Mouse (Mus musculus): ENCODE results near the gene Phactr3. TPM values are rescaled to one million over a fixed set of nuclear protein-coding genes. Genes with fewer than 3 reads are reported as not detected.

Gene Phactr3
- total and polyA plus RNA-seq, 3 experiments = 0.39 to 1.3 (median 0.64) TPM

GRCm38 (mm10) chr2:178240886-178241285 is 122.1 kb downstream of the Phactr3 start:
- WGBS = 74% methylated on average over 8 of the region's 8 CpGs
- TF ChIP-seq EP300 (IDR thresholded peaks at IDR 0.05; ENCODE audit: insufficient read depth, low read depth, low read length) (no peak), POLR2A (IDR thresholded peaks at IDR 0.05; ENCODE audit: insufficient read depth, low read depth, low read length) (no peak), CTCF (IDR thresholded peaks at IDR 0.05) (no peak)
- no peak overlapping the region for H3K4me3 ChIP-seq
- H3K79me2 ChIP-seq (replicated peaks; ENCODE audit: control insufficient read depth, insufficient read depth, low read length) = no peaks in the 10 kb centered on the region
- no peak for DNase-seq
- H3K9ac ChIP-seq (ENCODE audit: low read depth, low read length) = no peak overlapping the region
- no peaks in the 10 kb centered on the region for H3K27me3 ChIP-seq (ENCODE audit: control insufficient read depth, insufficient read depth, low read length)
- no peaks in the 10 kb centered on the region for H3K4me1 ChIP-seq (ENCODE audit: control insufficient read depth, insufficient read depth, low read length)
- no peaks in the 10 kb centered on the region for H3K36me3 ChIP-seq (ENCODE audit: control insufficient read depth, insufficient read depth, low read length)
- no peak overlapping the region for H3K27ac ChIP-seq
- intact Hi-C loops (cut with DNase I) = no loop called here

GRCm38 (mm10) chr2:178241374-178241773 is 122.6 kb downstream of the Phactr3 start:
- no peak for TF ChIP-seq EP300 (IDR thresholded peaks at IDR 0.05; ENCODE audit: insufficient read depth, low read depth, low read length)
- Histone ChIP-seq H3K27me3 (ENCODE audit: control insufficient read depth, insufficient read depth, low read length) (no peaks in the 10 kb centered on the region), H3K9ac (ENCODE audit: low read depth, low read length) (no peak overlapping the region), H3K79me2 (replicated peaks; ENCODE audit: control insufficient read depth, insufficient read depth, low read length) (no peaks in the 10 kb centered on the region), H3K4me3 (no peak overlapping the region), H3K36me3 (ENCODE audit: control insufficient read depth, insufficient read depth, low read length) (no peaks in the 10 kb centered on the region), H3K4me1 (ENCODE audit: control insufficient read depth, insufficient read depth, low read length) (no peaks in the 10 kb centered on the region), H3K27ac (no peak overlapping the region)
- intact Hi-C loops (cut with DNase I) = no loop called here
- 64% methylated on average over 3 of the region's 3 CpGs for WGBS
- no peak for DNase-seq

GRCm38 (mm10) chr2:178242996-178243395 is 124.2 kb downstream of the Phactr3 start:
- TF ChIP-seq EP300 (IDR thresholded peaks at IDR 0.05; ENCODE audit: insufficient read depth, low read depth, low read length) (no peak), POLR2A (IDR thresholded peaks at IDR 0.05; ENCODE audit: insufficient read depth, low read depth, low read length) (no peak), CTCF (IDR thresholded peaks at IDR 0.05) (no peak)
- H3K36me3 ChIP-seq (ENCODE audit: control insufficient read depth, insufficient read depth, low read length) = no peaks in the 10 kb centered on the region
- H3K4me3 ChIP-seq = no peak overlapping the region
- no peaks in the 10 kb centered on the region for H3K79me2 ChIP-seq (replicated peaks; ENCODE audit: control insufficient read depth, insufficient read depth, low read length)
- intact Hi-C loops (cut with DNase I) = no loop called here
- H3K27me3 ChIP-seq (ENCODE audit: control insufficient read depth, insufficient read depth, low read length) = no peaks in the 10 kb centered on the region
- WGBS = 42% methylated on average over 3 of the region's 3 CpGs
- no peaks in the 10 kb centered on the region for H3K4me1 ChIP-seq (ENCODE audit: control insufficient read depth, insufficient read depth, low read length)
- H3K27ac ChIP-seq = no peak overlapping the region
- no peak for DNase-seq
- H3K9ac ChIP-seq (ENCODE audit: low read depth, low read length) = no peak overlapping the region

GRCm38 (mm10) chr2:178244866-178245265 is 126.1 kb downstream of the Phactr3 start:
- Histone ChIP-seq H3K27me3 (ENCODE audit: control insufficient read depth, insufficient read depth, low read length) (no peaks in the 10 kb centered on the region), H3K4me1 (ENCODE audit: control insufficient read depth, insufficient read depth, low read length) (no peaks in the 10 kb centered on the region), H3K36me3 (ENCODE audit: control insufficient read depth, insufficient read depth, low read length) (no peaks in the 10 kb centered on the region), H3K4me3 (no peak overlapping the region), H3K79me2 (replicated peaks; ENCODE audit: control insufficient read depth, insufficient read depth, low read length) (no peaks in the 10 kb centered on the region), H3K27ac (no peak overlapping the region), H3K9ac (ENCODE audit: low read depth, low read length) (no peak overlapping the region)
- DNase-seq = no peak
- intact Hi-C loops (cut with DNase I) = no loop called here
- 86% methylated on average over 1 of the region's 1 CpGs for WGBS
- TF ChIP-seq POLR2A (IDR thresholded peaks at IDR 0.05; ENCODE audit: insufficient read depth, low read depth, low read length) (no peak), CTCF (IDR thresholded peaks at IDR 0.05) (no peak), EP300 (IDR thresholded peaks at IDR 0.05; ENCODE audit: insufficient read depth, low read depth, low read length) (no peak)

GRCm38 (mm10) chr2:178245841-178246240 is 127.1 kb downstream of the Phactr3 start:
- WGBS = 80% methylated on average over 5 of the region's 5 CpGs
- intact Hi-C loops (cut with DNase I) = no loop called here

GRCm38 (mm10) chr2:178246767-178247166 is 128.0 kb downstream of the Phactr3 start:
- peak in 1 of 2 experiments; percentile 5 for DNase-seq
- intact Hi-C loops (cut with DNase I) = no loop called here
- Histone ChIP-seq H3K79me2 (replicated peaks; ENCODE audit: control insufficient read depth, insufficient read depth, low read length) (no peaks in the 10 kb centered on the region), H3K4me1 (ENCODE audit: control insufficient read depth, insufficient read depth, low read length) (no peaks in the 10 kb centered on the region), H3K4me3 (no peak overlapping the region), H3K9ac (ENCODE audit: low read depth, low read length) (no peak overlapping the region), H3K36me3 (ENCODE audit: control insufficient read depth, insufficient read depth, low read length) (no peaks in the 10 kb centered on the region), H3K27me3 (ENCODE audit: control insufficient read depth, insufficient read depth, low read length) (no peaks in the 10 kb centered on the region), H3K27ac (no peak overlapping the region)
- 48% methylated on average over 4 of the region's 4 CpGs for WGBS
- peak; percentile 54 for TF ChIP-seq CTCF (IDR thresholded peaks at IDR 0.05)
- TF ChIP-seq EP300 (IDR thresholded peaks at IDR 0.05; ENCODE audit: insufficient read depth, low read depth, low read length) = no peak

More at GRCm38 (mm10) chr2:178245841-178246240, 127.1 kb downstream of the Phactr3 start:
- Histone ChIP-seq H3K27ac (no peak overlapping the region), H3K79me2 (replicated peaks; ENCODE audit: control insufficient read depth, insufficient read depth, low read length) (no peaks in the 10 kb centered on the region), H3K9ac (ENCODE audit: low read depth, low read length) (no peak overlapping the region), H3K36me3 (ENCODE audit: control insufficient read depth, insufficient read depth, low read length) (no peaks in the 10 kb centered on the region), H3K27me3 (ENCODE audit: control insufficient read depth, insufficient read depth, low read length) (no peaks in the 10 kb centered on the region), H3K4me1 (ENCODE audit: control insufficient read depth, insufficient read depth, low read length) (no peaks in the 10 kb centered on the region), H3K4me3 (no peak overlapping the region)
- no peak for DNase-seq
- TF ChIP-seq CTCF (IDR thresholded peaks at IDR 0.05) (no peak), POLR2A (IDR thresholded peaks at IDR 0.05; ENCODE audit: insufficient read depth, low read depth, low read length) (no peak), EP300 (IDR thresholded peaks at IDR 0.05; ENCODE audit: insufficient read depth, low read depth, low read length) (no peak)

All from heart, adult 2 months (tissue).